Mouse (Mus musculus) brown adipose tissue, adult 24 weeks (tissue): Measurements from ENCODE around the gene Ddhd1. TPM values are rescaled to one million over a fixed set of nuclear protein-coding genes. Genes with fewer than 3 reads are reported as not detected.

Experiments used
- H3K27ac ChIP-seq: fragments of 200-500 bp; replicated peaks from 2 replicates; pipeline ENCODE4 v1.5.1; 2012; ENCODE audit warnings: low read depth, mild to moderate bottlenecking, low read length
- H3K4me1 ChIP-seq: fragments of 200-500 bp; 2 replicates; pipeline ENCODE4 v1.6.1; 2012; ENCODE audit warnings: low read length, mixed read lengths; ENCODE audit not compliant: control insufficient read depth, insufficient read depth, insufficient read length
- H3K4me3 ChIP-seq: fragments of 200-500 bp; 2 replicates; pipeline ENCODE4 v1.5.1; 2012; ENCODE audit warnings: low read depth, mild to moderate bottlenecking, low read length, moderate library complexity; ENCODE audit not compliant: insufficient read depth
- polyA plus RNA-seq: library from polyadenylated mRNA; stranded (reverse); fragments of >200 nt; gene quantifications from 2 replicates; pipeline ENCODE4 v1.2.4, GENCODE M21; 2012; ENCODE audit not compliant: missing spikeins, insufficient read depth, insufficient read length

The Ddhd1 gene
- polyA plus RNA-seq = 18.6 and 25.2 TPM in 2 replicates

- peaks cover 12% of the 10 kb centered on the region for H3K4me1 ChIP-seq
- peak within 1 kb of the TSS; percentile 93 for H3K4me3 ChIP-seq
- peak within 1 kb of the TSS; percentile 92 for H3K27ac ChIP-seq
These were observed at the start of gene Ddhd1 for GRCm38 (mm10) chr14:45657641-45658611. Gene Ddhd1, minus strand, starts transcription at chr14:45658143.

GRCm38 (mm10) chr14:45707176-45707910 is 49.4 kb upstream of the Ddhd1 start:
- Histone ChIP-seq H3K27ac (no peak overlapping the region), H3K4me1 (no peaks in the 10 kb centered on the region), H3K4me3 (no peak overlapping the region)

GRCm38 (mm10) chr14:45700031-45700572 is 42.2 kb upstream of the Ddhd1 start:
- H3K27ac ChIP-seq = no peak overlapping the region
- no peak overlapping the region for H3K4me3 ChIP-seq
- H3K4me1 ChIP-seq = 0 out of 2 replicates have a peak, but pooled peaks cover 2% of the 10 kb centered on the region

- no peak overlapping the region for H3K27ac ChIP-seq
- H3K4me1 ChIP-seq = 0 out of 2 replicates have a peak, but pooled peaks cover 2% of the 10 kb centered on the region
- H3K4me3 ChIP-seq = no peak overlapping the region
These were observed 40.9 kb upstream of the Ddhd1 start for GRCm38 (mm10) chr14:45698867-45699266.

- Histone ChIP-seq H3K27ac (no peak overlapping the region), H3K4me3 (no peak overlapping the region), H3K4me1 (0 out of 2 replicates have a peak, but pooled peaks cover 2% of the 10 kb centered on the region)
These were observed 38.2 kb upstream of the Ddhd1 start for GRCm38 (mm10) chr14:45696098-45696497.

DNA sequence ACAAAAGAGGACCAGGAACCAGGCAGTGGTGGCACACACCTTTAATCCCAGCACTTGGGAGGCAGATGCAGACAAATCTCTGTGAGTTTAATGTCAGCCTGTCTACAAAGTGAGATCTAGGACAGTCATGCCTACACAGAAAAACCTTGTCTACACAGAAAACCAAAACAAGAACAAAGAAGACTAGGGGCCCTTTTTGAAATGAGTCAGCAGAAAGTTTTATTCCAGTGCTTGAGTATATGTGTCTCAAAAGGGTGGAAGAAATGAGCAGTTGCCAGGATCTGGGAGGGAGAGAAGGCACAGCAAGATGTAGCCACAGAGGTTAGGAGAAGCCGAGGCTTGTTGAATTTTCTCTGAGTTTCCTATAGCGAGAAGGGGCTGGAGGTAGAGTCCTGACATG is 35.9 kb upstream of the Ddhd1 start:
- H3K4me3 ChIP-seq = no peak overlapping the region
- H3K27ac ChIP-seq = no peak overlapping the region
- no peaks in the 10 kb centered on the region for H3K4me1 ChIP-seq

DNA sequence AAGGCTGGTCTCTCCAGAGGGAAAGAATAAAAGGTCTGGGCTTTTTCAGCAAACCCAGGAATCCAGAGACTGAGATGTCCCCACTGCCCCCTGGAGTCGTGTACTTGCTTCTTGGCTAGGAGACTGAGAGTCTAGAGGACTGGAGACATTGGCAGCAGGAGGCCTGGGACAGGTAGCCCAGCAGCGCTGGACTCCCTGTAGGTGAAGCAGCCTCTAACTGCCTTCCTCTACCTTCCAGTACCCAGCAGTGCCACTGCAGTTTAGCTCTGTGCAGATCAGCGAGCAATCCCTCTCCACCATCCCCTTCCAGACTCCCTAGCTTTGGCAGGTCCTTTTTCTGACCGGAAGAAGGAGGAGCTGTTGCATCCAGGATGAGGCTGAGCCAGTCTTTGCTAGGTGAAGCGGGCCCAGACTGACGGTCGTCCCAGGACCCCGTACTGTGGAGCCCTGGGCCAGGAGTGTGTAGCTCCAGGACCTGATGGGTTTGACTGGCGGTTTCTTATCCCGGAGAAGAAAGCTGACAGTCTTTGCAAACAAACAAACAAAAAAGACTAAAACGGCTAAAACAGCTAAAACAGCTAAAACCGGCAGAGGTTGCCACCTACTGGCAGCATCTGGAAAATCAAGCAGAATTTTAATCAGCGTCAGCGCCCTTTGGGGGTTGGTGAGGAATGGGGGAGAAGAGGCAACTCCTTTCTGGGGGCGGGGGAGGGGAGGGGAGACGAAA is 32.7 kb upstream of the Ddhd1 start:
- Histone ChIP-seq H3K4me3 (peak overlapping the region; percentile 67), H3K4me1 (no peaks in the 10 kb centered on the region), H3K27ac (no peak overlapping the region)

DNA sequence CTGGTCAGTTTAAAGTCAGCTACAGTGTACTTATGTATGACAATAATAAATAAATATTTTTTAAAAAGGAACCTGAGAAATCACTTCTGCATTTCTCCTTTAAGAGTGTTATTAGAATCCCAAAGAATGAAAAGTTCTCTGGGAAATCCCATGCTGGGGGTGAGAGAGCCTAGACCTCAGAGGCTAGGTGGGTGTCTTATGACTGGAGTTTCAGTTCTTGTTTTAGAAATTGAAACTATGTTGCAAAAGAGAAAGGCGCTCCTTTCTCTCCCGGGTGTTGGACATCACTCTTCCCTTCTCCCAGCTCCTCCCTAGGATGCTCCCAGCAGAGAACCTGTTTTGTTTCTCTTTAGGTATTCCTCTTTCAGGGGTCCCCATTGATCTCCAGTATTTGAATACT is 27.4 kb upstream of the Ddhd1 start:
- Histone ChIP-seq H3K4me3 (no peak overlapping the region), H3K4me1 (no peaks in the 10 kb centered on the region), H3K27ac (no peak overlapping the region)

GRCm38 (mm10) chr14:45676722-45677121 is 18.8 kb upstream of the Ddhd1 start:
- H3K27ac ChIP-seq = no peak overlapping the region
- no peaks in the 10 kb centered on the region for H3K4me1 ChIP-seq
- no peak overlapping the region for H3K4me3 ChIP-seq

DNA sequence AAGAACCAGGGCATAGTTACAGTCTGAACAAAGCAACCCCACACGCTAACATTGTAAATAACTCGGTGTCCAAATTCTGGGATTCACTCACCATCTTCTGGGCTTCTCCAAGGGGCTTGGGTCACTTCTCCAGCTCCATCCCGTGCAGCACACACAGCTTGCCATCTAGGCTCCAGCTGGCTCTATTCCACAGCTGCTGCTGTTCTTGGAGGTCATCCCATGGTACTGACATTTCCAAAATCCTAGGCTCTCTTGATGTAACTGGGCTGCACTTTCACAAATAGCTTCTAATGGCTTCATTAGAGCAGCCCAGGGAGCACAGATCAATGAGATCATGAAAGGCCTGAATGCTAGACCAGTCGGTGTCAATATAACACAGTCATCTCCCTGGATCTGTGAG is 10.4 kb upstream of the Ddhd1 start:
- no peak overlapping the region for H3K27ac ChIP-seq
- no peaks in the 10 kb centered on the region for H3K4me1 ChIP-seq
- H3K4me3 ChIP-seq = no peak overlapping the region

DNA sequence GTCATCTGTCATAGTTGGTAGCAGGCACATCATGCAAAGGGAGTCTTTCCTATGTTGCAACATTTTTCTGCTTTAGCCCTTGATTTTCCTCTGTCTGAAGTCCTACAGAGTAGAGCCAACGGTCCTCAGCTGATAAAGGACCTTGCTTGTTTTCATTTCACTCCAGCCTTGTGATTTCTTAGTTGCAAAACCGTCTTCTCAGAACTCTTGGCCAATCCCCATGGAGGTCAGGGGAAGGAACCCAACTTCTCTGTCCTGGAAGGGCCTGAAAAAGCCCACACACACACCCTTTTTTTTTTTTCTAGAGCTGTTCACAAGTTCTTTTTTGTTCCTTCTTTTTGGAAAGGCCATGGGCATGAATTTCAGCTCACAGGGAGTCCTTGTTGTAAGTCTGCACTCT is 9.3 kb upstream of the Ddhd1 start:
- H3K4me1 ChIP-seq = no peaks in the 10 kb centered on the region
- no peak overlapping the region for H3K4me3 ChIP-seq
- H3K27ac ChIP-seq = peak overlapping the region; percentile 87

- Histone ChIP-seq H3K4me1 (peaks cover 4% of the 10 kb centered on the region; the same call in 1 of the 2 replicates), H3K4me3 (no peak overlapping the region), H3K27ac (no peak overlapping the region)
These were observed 3.6 kb upstream of the Ddhd1 start for GRCm38 (mm10) chr14:45661575-45661974.

GRCm38 (mm10) chr14:45660315-45660714 is 2.4 kb upstream of the Ddhd1 start:
- Histone ChIP-seq H3K4me3 (no peak overlapping the region), H3K27ac (no peak overlapping the region), H3K4me1 (peaks cover 8% of the 10 kb centered on the region; the same call in 1 of the 2 replicates)

GRCm38 (mm10) chr14:45656831-45657640 is 907 bp downstream of the Ddhd1 start:
- Histone ChIP-seq H3K4me1 (peaks cover 17% of the 10 kb centered on the region), H3K4me3 (peak overlapping the region; percentile 93), H3K27ac (peak overlapping the region; percentile 37; the same call in 1 of the 2 replicates)
